Mouse (Mus musculus) adrenal gland, adult 8-10 months (tissue): ENCODE results near the gene Inpp5d. TPM values are rescaled to one million over a fixed set of nuclear protein-coding genes. Genes with fewer than 3 reads are reported as not detected.

ENCODE experiments used
- DNase-seq: peaks from one replicate; pipeline ENCODE4 v3.0.0; 2022
- total RNA-seq, 4 experiments: library from RNA; stranded (reverse); gene quantifications; 2 replicates each; pipeline ENCODE4 v1.2.4; 2022

The Inpp5d gene
- total RNA-seq, 4 experiments from 2014 or later = 16.8 to 37.9 (median 21.4) TPM

DNA sequence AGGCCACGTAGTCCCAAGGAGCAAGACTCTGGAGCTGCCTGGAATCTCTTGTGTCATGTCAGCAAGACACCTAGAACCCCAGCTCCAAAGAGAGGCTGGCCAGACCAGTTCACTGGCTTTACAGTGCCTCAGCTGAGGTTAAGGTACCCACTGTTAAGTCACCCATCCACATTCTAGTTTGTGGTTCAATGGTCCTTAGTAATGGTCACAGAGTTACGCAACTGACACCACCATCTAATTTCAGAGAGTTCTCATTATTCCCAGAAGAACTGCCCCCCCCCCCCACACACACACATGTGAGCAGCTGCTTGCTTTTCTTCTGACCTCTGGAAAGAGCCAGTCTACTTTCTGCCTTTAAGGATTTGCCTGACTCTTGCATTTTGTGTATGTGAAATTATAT, 4.7 kb downstream of the Inpp5d start:
- no peak for DNase-seq

- DNase-seq = no peak
Measured at GRCm38 (mm10) chr1:87625254-87626025, 5.3 kb downstream of the Inpp5d start.

DNA sequence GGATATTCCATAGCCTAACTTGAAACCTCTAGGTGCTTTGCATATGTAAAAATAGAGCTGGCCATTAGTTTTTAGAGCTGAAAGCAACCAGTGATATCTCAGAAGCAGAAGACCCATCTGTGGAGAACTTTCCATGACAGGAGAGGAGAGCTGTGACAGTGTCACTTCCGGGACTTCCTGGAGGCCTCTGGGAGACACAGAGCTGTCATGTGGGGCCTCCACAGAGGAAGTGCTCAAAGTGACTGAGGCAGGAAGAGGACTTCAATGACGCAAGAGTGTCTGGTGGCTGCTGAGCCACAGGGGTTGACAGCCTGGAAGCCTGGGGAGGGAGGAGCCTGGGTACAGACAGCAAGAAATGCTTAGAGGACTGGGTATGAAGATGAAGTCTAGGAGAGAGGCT, 6.2 kb downstream of the Inpp5d start:
- DNase-seq = peak; percentile 67

DNA sequence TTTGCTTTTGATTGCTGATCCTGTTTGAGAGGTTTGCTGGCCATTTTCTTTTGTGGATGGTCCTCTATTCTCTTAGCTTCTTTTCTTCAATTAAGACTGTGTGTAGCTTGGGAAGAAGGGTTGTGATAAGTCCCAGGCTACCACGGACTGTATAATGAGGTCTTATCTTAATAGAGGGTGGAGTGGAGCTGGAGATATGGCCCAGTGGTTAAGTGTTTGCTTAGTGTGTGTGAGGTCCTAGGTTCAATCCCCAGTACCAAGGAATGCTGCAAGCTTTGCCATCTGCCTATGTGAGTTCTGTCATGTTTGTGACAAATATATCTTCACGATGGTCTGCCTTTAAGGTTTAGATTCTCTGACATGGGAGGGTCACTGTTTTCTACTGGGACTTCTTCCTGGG, 8.0 kb downstream of the Inpp5d start:
- no peak for DNase-seq

DNA sequence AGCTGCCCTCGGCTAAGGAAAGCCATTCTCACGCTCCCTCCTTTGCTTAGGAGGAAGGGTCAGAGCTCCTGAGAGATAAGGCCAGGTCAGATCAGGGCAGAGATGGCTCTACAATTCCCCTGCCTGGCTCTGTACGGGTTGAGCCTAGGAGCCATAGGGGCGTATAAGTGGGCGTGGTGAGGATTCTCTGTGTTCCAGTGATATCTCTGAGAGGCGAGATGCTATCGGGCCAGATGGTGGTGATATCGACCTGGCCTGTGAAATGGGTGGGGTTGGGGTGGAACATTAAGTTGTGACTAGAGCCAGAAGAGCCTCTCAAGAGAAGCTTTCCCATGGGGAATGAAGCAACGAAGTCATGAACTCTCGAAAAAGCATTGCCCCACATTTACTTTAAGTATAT, 11.5 kb downstream of the Inpp5d start:
- no peak for DNase-seq

- DNase-seq = no peak
Measured at GRCm38 (mm10) chr1:87632163-87632562, 12.1 kb downstream of the Inpp5d start.

- DNase-seq = no peak
Measured at GRCm38 (mm10) chr1:87636716-87637117, 16.6 kb downstream of the Inpp5d start.

- DNase-seq = peak; percentile 89
Measured at GRCm38 (mm10) chr1:87637121-87637877, 17.2 kb downstream of the Inpp5d start.

DNA sequence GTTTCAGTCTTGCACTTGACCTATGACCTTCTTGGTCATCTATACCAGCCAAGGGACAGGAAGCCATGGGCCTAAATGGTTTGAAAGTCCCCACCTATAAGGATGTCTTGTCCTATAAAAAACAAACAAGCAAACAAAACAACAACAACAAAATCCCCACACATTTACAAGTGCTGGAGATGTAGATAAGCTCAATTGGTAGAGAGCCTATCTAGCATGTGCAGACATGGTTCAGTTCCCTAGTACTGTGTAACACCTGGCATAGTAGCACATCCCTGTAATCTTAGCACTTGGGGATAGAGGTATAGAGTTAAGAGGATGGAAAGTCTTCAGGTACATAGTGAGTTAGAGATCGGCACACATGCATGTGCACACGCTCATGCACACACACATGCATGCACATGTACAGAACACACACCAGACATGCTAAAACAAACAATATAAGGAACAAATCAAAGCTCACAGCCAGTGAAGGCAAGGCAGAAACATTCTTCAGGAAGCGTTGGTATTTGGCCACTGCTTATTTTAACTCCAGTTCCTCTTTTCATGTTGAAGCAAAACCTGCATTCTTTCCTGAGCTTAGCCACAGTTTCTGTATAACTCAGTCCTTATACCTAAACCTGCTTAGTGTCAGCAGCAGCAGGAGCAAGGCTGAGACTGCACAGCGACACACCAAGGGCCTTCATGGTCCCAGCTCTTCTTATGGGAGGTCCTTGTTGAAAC, 17.9 kb downstream of the Inpp5d start:
- DNase-seq = no peak

DNA sequence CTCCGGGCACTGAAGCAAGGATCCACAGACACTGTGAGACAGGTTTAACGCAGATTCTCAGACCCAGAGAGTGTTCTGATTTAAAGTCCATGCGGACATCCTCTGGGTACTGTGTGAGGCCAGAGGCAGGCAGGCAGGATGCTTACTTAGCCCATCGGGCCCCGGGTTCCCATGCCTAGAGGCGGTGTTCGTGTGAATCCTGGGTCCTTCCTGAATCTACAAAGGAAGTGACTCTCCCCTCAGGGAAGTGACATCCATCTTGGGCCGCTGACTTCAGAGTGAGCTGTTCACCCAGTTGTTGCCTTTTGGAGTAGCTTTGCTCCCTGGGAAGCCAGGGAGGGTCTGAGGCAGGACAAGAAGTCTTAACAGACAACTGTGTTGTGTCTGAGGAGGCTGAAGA, 19.6 kb downstream of the Inpp5d start:
- DNase-seq = no peak

- peak; percentile 44 for DNase-seq
Measured at GRCm38 (mm10) chr1:87640165-87640661, 20.1 kb downstream of the Inpp5d start.

GRCm38 (mm10) chr1:87643016-87643415, 22.9 kb downstream of the Inpp5d start:
- no peak for DNase-seq

GRCm38 (mm10) chr1:87645041-87645440, 24.9 kb downstream of the Inpp5d start:
- DNase-seq = peak; percentile 72

DNA sequence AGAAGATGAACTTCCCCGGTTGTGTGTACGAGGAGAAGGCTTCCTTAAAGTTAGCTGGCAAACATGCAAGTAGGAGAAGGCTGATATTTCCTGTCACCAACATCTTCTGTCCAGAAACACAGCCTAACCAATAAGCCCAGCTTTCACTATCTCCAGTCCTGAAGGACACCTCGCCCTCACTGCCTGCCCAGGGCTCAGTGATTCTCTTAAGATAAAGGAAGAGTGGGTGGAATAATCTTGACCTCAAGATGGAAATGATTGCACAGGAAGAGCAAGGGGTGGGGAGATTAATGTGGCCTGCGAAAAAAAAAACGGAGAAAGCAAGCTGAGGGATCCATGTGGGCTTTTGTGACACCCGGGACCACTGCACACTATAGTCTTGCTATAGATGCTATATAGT, 25.6 kb downstream of the Inpp5d start:
- no peak for DNase-seq

- DNase-seq = no peak
Measured at GRCm38 (mm10) chr1:87647820-87648219, 27.7 kb downstream of the Inpp5d start.

DNA sequence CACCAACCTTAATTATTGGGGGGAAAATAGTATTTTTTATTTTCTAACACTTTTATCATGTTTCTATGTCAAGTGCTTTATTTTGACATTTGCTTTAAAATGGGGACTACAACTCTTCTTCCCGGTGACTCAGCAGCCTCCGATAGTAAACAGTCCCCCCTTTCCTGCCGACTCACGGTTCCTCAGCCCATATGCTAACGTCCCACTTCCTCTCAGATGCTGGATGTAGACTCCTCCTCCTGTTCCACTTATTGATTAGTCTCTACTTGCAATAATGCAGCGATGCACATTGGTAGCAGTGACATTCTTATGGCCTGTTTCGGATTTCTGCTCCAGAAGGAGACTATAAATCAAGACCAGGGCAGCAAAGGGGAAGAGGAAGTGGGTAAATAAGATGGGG, 28.5 kb downstream of the Inpp5d start:
- no peak for DNase-seq

DNA sequence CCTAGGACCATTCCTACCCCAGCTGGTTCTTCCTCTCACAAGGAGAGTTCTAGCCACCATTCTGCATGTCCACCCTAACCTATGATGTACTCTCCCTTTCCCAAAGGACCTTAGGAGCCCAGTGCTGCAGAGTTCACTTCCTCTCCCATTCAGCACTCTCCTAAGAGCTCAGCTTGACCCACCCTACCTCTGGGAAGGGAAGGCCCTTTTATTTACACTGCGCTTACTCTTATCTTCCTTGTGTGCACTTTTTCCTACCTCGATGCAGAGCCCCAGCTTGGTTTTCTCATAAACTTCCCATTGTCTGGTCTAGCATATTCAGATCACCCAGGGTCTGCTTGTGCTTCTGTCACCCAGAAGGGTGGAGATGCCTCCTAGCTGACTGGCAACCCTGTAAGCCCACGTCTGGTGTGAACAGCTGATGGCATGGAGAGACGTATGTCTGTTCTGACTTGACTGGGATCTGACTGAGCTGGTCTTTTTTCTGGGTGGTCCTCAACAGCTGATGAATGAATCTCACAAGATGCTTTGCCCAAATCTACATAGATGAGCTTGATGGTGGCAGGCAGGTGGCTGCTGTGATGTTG, 29.2 kb downstream of the Inpp5d start:
- no peak for DNase-seq

- no peak for DNase-seq
Measured at GRCm38 (mm10) chr1:87649958-87650474, 29.9 kb downstream of the Inpp5d start.

DNA sequence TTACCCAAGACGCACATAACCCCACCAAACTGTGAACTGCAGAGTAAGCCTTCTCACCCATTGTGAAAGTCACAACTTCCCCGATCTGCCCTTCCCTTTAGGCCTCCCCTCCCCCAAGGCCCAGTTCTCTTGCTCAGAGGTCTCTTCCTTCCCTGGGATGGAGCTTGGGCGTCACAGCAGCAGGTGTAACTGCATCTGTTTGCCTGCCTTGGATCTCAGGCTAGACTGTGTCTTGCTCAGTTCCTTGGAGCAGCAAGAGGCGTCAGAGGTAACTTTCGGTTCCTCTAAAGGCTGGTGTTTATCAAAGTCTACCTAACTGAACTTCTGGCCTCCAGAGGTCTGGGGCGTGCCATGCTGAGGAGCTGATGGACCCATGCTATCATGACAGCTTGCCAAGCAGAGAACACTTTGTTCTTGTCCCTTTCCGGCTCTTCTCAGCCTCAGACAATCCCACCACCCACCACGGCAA, 30.5 kb downstream of the Inpp5d start:
- DNase-seq = peak; percentile 35

- no peak for DNase-seq
Measured at GRCm38 (mm10) chr1:87651436-87651835, 31.3 kb downstream of the Inpp5d start.

DNA sequence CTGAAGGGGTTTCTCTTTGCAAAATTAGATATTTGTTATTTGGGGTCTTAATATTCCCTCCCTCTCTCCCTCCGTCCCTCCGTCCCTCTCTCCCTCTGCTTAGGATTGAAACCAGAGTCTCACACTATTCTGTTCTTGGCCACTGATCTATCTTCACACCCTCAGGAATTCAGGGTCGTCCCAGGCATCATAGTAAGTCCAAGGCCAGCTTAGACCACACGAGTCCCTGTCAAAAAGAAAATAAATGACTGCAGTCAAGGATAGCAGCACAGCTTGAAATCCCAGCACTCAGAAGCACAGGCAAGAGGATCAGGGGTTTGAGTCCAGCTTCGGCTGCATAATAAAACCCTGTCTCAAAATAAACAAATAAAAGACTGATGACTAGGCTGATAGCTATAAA, 35.0 kb downstream of the Inpp5d start:
- DNase-seq = peak; percentile 56

- no peak for DNase-seq
Measured at GRCm38 (mm10) chr1:87658063-87658462, 38.0 kb downstream of the Inpp5d start.
